Mouse (Mus musculus) c-Kit-positive CD71-negative TER-119-negative erythroid progenitor cells, embryonic 14.5 days (primary cell): ENCODE measurements around the gene Abcc10.

Experiments
- DNase-seq: peaks from one replicate; pipeline ENCODE4 v3.0.0-alpha.2; 2013; ENCODE audit warnings: low read depth

Abcc10 gene

GRCm38 (mm10) chr17:46285407-46285806 is 42.7 kb downstream of the Abcc10 start:
- no peak for DNase-seq

GRCm38 (mm10) chr17:46284653-46285052 is 43.5 kb downstream of the Abcc10 start:
- no peak for DNase-seq

DNA sequence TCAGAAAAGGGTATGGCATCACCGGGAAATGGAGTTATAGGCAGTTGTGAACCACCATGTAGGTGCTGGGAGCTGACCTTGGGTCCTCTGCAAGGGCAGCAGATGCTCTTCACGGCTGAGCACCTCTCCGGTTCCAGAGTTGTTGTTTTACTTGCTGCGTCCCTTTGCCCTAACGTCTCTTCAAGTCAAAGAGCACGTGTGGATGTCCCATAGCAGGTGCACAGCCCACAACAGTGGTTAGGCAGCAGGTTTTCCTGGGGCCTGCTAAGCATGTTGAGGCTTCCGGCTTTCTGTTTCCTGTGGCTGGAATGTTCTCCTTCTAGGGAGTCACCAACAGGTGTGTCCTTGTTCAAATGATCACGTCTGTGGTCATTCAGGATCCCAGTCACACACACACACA is 44.2 kb downstream of the Abcc10 start:
- no peak for DNase-seq

- DNase-seq = no peak
Observed at GRCm38 (mm10) chr17:46283140-46283539, 45.0 kb downstream of the Abcc10 start.

DNA sequence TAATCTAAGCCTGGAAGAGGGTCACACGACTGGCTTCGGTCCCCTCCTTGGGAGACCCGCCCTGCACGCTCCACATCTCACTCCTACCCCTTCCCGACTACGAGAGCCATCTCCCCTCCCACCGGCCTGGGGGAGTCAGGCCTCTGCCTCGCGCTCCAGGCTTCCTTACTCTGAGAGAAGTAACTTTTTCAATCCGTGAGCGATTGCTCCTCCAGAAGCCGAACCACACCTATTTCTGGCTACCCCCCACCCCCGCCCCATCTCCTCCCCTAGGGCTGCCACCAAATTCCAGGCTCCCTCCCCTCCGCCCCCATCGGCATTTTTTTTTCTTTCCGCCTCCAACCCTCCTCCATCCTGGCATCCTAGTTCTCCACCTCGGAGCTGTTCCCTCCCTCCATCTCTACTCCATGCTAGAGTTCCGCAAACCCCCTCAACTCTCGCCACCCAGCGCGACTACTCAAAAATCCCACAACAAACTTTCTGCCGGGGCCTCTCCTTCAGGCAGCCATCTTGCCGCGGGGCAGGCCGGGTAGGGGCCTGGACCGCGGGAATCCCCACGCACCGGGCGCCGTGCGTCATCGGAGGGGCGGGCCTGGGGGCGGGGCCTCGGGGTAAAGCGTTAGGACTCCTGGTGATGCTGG is 45.5 kb downstream of the Abcc10 start, which contains the start of gene Tjap1:
Gene Tjap1 (minus strand): TSS at position 544 of the 641 bp plus-strand sequence.
- peak; percentile 65 for DNase-seq

GRCm38 (mm10) chr17:46278011-46278765 is 50.0 kb downstream of the Abcc10 start:
- no peak for DNase-seq

- DNase-seq = no peak
Observed at GRCm38 (mm10) chr17:46277586-46277985, 50.6 kb downstream of the Abcc10 start.

- no peak for DNase-seq
Observed at GRCm38 (mm10) chr17:46275506-46275905, 52.6 kb downstream of the Abcc10 start.

GRCm38 (mm10) chr17:46275034-46275433 is 53.1 kb downstream of the Abcc10 start:
- no peak for DNase-seq

- DNase-seq = no peak
Observed at GRCm38 (mm10) chr17:46274465-46274864, 53.7 kb downstream of the Abcc10 start.

DNA sequence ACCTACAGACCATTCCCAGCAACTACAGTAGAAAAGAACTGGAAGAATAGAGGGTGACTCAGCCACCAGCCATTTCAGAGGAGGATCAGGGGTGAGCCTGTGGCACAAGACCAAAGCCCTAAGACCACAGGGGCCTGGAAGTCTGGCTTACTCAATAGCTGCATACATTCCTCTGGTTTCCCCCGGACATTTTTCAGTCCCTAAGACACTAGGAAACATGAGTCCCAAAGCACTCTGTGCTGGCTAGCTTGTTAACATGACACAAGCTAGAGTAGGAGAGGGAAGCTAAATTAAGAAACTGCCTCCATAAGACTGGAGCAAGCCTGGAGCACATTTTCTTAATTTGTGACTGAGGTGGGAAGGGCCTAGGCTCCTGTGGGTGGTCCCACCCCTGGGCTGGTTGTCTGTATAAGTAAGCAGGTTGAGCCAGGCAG is 54.3 kb downstream of the Abcc10 start:
- no peak for DNase-seq

DNA sequence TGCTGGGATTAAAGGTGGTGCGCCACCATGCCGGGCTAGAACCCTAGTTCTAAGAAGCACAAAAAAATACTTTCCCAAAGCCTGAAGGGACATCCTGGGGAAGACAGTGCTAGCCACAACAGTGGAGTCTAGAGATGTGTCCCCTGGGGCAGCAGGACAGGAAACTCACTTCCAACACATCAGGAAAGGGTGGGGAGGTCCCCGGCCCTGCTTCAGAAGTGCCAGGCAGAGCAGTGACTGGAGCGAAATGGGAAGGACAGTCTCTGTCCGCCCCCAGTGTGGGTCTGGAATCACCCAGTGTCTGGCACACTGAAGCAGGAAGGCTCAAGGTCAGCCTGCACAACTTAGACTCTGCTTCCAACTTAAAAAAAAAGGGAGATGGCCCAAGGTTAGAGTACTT is 55.5 kb downstream of the Abcc10 start:
- DNase-seq = no peak

DNA sequence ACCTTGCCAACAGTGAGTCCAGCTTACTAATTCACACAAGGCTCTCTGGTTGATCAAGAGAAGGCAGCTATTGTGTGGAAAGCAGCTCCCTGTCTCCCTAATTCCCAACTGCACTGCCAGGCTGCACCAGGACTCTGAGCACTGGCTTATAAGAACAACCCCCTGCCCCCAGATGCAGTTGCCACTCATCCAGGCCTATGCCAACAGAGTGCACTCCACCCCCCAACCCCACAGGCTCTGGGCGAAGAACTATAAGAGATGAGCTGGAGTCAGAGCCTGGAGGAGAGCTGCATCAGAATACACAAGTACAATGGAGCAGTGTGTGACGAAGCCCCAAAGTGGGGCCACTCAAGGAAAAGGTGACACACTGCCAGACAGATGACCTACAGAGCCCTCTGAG is 56.1 kb downstream of the Abcc10 start:
- DNase-seq = no peak

GRCm38 (mm10) chr17:46269771-46270534 is 58.2 kb downstream of the Abcc10 start:
- DNase-seq = no peak

- no peak for DNase-seq
Observed at GRCm38 (mm10) chr17:46268026-46268720, 60.0 kb downstream of the Abcc10 start.

DNA sequence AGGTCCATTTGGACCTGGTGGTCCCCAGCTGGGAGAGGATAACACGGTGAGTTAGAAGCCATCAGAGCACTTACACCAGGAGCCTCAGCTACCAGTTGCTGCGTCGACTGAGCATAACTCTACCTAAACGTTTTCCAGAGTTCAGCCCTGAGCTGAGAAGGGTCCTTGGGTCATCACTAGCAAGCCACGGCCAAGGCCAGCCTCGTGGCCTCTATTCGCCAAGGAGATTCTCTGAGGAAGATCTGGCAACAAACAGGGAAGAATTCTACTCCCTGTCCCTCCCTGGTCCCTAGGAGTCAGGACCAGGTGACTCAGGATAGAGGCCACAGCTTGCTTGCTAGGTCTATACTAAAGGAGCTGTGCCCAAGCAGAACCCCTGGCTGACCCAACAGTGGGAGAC is 60.6 kb downstream of the Abcc10 start:
- DNase-seq = no peak

DNA sequence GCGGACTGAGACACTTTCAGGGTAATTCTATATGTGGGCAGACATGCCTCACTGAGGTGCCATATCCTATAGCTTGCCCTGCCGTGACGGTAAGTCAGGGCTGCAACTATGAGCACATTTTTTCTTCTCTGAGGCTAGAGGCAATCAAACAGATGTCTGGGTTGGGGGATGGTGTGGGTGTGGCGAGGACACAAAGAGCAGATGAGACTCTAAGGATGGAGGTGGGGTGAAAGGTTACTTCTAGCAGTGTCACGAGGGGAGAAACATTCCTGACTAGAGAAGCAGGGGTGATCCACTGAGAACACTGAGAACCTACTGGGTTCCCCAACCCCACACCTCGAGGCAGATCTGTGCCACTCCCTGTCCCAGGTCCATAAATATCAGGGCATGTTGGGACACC is 61.2 kb downstream of the Abcc10 start:
- no peak for DNase-seq

GRCm38 (mm10) chr17:46265918-46266618 is 62.1 kb downstream of the Abcc10 start:
- DNase-seq = no peak

DNA sequence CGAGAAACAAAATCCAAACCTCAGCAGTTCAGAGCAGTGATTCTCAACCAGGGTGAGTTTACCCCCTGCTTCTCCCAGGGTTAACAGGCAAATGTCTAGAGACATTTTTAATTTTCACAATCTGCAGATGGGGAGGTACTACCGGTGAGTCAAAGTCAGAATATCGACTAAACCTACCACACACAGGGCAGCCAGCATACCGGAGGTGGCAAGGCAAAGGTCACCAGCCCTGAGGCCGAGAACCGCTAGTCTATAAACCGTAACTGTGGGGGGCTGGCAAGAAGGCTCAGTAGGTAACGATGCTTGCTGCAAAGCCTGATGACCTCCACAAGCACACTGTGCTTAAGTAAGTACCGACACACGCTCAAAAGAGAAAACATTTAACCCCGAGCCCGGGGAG is 62.6 kb downstream of the Abcc10 start:
- no peak for DNase-seq

DNA sequence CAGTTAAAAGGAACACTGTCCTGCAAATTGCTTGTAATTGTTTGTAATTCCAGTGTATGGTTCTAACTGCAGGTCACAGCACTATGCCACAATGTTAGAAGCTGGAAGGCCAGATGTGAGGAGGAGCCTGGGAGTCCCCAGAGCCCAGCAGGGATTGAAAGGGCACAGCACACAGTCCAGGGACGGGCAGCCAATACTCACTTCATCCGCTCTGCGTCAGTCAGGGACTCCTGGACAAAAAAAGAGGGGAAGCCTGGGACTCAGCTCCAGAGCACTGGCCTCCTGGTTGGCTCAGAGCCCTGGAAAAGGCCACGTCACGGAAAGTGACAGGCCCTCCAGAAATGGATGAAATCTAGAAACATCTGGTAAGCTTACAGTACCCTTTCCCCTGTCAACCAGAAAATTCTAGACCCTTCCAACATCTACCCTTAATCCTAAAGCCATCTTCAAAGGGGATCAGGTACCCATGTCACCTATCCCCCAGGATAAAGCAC is 65.9 kb downstream of the Abcc10 start:
- DNase-seq = no peak

DNA sequence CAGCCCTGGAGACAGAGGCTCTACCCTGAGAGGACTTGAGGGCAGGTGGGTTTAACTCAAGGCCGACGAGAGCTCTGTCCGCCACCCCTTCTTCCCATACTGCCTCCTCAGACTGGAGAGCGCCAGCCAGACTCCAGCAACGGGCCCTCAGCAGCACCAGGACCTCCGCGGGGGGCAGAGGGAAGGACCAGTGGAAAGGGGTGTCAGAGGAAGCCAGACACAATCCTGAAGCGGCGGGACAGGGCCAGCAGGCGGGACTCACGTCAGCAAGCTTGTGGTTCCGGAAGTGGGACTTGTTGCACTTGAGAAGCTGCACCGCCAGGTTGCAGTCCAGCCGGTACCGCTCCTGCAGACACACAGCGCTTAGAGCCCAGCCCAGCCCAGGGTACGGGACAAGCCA is 68.5 kb downstream of the Abcc10 start:
- no peak for DNase-seq
